Mouse (Mus musculus) left cerebral cortex, adult 9 months (tissue): Measurements from ENCODE around the gene Gtf2f1.

Experiments used
- DNase-seq, 2 experiments: peaks; one replicate each; pipeline ENCODE4 v3.0.0; 2022; ENCODE audit warnings: low spot score in 2 of 2

Gtf2f1 gene

GRCm38 (mm10) chr17:57003994-57004393, 7.1 kb downstream of the Gtf2f1 start:
- no peak for DNase-seq

GRCm38 (mm10) chr17:57001228-57001627, 9.9 kb downstream of the Gtf2f1 start:
- DNase-seq: no peak

DNA sequence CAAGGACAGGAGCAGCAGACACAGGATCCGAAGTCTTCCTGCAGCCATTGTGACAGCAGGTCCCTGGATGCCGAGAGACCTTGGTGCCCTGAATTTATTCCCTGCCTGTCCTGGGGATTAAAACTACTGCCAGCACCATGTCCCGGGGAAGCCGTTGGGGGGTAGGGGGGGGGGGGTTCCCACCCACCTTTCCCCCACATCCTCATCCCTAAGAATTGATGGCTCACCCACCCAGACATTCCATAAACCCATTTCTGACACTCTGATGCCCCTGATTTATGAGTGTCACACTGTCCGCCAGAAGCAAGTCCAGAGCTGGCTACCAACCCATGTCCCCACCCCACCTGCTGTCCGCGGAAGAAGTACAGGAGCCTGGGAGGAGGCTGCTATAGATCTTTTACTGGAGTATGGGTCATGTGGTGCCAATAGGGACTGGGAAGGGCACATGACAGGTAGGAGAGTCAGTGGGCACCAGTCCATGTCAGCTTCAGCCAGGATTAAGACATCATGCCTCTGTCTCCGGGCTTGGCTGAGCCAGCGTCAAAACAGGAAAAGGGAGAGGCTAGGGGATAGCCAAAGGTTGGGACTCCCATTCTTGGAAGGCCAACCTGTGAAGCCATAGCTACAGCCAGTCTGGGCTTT, 11.0 kb downstream of the Gtf2f1 start, which contains the start of gene Pspn:
Gene Pspn, minus strand, starts transcription at position 51 of the 642 bp plus-strand sequence.
- DNase-seq: no peak

DNA sequence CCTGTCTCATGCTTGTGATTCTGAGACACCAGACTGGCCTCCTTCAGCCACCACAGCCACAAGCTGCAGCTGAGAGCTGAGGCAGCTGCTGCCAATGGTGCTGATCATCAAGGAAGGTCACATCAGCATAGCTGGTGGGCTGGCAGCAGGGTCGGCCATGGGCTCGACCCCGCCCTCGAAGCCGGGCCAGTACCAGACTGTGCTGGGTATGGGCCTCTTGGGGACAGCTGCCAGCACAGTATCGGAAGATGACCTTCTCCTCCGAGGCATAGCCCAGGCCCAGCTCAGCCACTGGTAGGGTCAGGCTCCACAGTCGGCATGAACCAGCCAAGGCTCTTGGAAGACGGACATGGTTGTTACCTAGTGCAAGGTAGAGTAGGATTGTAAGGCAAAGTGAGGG, 11.7 kb downstream of the Gtf2f1 start:
- DNase-seq: no peak

GRCm38 (mm10) chr17:56997029-56997667, 13.9 kb downstream of the Gtf2f1 start, which contains the start of gene Alkbh7:
Gene Alkbh7 (plus strand): TSS chr17:56997339.
- peak; percentile 94 to 96 for DNase-seq

DNA sequence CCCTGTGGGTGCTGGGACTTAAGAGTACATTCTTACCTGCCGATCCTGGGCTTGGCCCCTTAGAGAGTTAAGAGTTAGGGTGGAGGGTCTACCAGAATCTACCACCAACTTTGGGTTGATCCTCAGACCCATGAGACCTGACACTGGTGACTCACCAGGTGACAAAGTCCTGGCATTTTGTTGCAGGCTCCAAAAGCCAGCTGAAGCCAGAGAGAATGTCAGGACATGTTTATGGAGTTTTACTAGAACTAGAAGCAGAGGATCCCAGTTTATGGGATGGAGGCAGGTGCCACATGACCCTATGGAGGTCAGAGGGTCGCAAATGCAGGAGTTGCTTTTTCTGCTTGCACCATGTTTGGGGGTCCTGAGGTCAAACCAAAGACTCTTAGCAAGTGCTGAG, 14.6 kb downstream of the Gtf2f1 start:
- no peak for DNase-seq

- DNase-seq: no peak
These were observed 16.0 kb downstream of the Gtf2f1 start for GRCm38 (mm10) chr17:56995046-56995445.

- no peak for DNase-seq
These were observed 20.1 kb downstream of the Gtf2f1 start for GRCm38 (mm10) chr17:56990966-56991365.

DNA sequence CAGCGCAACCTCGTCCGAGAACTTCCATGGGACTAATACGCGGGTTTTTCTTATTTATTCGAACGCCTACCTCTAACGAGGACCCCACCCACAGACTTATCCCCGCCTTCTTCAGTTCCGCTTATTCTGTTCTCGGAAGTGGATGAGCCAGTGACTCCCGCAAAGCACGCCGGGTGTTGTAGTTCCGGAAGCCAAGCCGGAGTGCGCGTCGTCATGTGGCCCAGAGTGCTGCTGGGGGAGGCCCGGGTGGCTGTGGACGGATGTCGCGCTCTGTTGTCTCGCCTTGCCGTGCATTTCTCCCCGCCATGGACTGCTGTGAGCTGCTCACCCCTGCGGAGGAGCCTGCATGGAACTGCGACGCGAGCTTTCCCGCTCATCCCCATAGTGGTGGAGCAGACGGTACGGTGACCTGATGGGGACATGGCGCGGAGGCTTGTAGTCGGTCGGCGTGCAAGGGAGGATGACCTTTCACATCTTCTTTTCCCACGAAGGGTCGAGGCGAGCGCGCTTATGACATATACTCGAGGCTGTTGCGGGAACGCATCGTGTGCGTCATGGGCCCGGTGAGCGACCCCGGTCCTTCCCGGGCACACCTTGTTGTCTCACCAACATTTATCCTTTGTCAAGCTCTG, 20.9 kb downstream of the Gtf2f1 start, which contains the start of gene Clpp:
Gene Clpp, plus strand, starts transcription at position 191 of the 632 bp plus-strand sequence.
- peak; percentile 81 to 96 for DNase-seq

DNA sequence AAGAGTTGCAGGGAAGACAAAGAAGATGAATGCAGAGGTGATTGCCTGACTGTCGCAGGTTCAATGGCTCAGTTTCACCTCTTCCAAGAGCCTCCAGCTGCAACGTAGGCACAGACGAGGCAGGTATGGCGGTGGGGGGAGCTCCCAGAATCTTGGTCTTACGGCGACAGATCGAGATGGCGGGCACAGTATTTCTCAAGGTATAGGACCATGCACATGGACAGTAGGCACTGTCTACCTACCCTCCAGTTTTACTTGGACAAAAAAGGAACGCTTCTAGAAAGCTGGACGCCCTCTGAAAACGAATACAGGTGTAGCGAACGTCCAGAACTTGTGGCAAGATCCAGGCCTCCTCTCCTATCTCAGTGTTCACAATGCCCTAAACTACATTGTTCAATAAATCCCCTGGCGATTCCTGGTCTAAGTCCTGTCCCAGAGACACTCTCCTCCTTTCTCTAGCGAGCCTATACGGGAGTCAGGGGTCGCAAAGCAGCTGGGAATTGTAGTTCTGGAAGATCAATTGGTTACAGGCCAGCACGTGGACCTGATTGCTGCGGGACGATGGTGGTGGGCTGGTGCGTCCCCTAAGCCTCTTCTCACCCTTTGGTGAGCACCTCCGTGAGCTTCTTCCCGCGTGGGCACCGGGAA, 21.5 kb downstream of the Gtf2f1 start:
- DNase-seq: peak in 1 of 2 experiments; percentile 86

DNA sequence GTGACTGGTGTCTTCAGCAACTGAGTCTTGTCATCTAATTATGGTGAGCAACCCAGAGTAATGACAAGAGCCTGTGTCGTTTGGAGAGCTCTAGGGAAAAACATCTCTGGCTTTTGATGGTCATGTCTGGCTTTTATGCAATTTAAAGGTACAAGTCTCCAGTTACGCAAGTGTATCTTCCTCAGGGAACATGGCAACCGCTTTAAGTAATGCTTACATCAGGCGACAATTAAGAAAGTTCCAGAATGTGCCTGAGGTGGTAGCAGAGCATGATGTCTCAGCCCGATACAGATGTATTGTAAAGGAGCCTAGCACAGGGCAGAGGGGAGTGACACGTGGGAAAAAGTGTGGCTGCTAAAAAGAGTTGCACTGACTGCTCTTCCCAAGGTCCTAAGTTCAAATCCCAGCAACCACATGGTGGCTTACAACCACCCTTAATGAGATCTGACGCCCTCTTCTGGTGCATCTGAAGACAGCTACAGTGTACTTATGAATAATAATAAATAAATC, 22.1 kb downstream of the Gtf2f1 start:
- DNase-seq: no peak

DNA sequence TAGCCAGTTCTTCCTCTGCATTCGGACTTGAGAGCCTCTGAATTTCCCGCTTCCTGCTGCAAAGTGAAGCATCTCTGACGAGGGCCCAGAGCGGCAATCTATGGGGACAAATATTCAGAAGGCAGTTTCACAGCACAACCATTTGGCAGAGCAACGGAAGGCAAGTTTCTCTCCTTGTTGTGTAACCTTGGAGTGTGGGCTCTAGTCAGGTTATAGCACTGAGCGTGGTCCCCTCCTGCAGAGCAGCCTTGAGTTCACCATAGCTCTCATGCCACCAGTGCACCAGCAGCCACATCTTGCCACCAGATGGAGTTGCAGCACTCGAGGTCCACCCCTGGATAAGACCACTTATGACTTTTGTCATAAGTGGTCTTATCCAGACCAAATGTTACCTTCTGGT, 22.6 kb downstream of the Gtf2f1 start:
- no peak for DNase-seq

DNA sequence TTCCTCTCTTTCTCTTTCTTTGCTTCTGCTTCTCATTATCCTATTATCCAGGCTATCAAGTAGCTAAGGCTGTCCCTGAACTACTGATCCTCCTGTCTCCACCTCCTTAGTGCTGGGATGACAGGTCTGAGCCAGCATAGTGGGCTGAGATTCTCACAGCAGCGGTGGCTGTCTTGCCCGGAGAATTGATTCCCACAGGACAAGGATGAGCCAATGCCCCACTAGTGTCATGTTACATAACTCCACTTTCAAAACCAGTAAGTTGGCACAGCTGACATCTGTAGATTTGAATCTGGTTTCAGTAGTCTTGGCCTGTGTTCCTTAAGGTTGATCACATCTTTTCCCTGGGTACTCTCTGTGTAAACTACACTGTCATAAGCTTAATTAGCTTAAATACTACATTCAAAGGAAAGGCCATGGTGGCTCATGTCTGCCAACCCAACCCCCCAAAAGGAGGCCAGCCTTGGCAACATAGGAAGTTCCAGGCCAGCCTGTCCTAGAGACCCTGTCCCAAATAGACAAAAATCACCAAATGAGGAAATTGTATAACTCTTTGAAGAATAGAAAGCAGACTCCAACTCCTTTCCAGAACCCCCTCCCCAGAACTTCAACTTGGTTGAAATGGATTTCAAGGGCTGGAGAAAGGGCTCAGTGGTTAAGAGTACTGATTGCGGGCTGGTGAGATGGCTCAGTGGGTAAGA, 24.8 kb downstream of the Gtf2f1 start:
- no peak for DNase-seq

GRCm38 (mm10) chr17:56985656-56986055, 25.4 kb downstream of the Gtf2f1 start:
- DNase-seq: no peak

- DNase-seq: no peak
These were observed 26.2 kb downstream of the Gtf2f1 start for GRCm38 (mm10) chr17:56984886-56985285.

GRCm38 (mm10) chr17:56982013-56982412, 29.1 kb downstream of the Gtf2f1 start, which contains the start of gene Acer1:
Gene Acer1 (minus strand): TSS chr17:56982126.
- DNase-seq: no peak

- DNase-seq: no peak
These were observed 30.0 kb downstream of the Gtf2f1 start for GRCm38 (mm10) chr17:56981049-56981448.

GRCm38 (mm10) chr17:56979524-56979923, 31.6 kb downstream of the Gtf2f1 start:
- no peak for DNase-seq

- no peak for DNase-seq
These were observed 34.3 kb downstream of the Gtf2f1 start for GRCm38 (mm10) chr17:56976531-56977390.

- DNase-seq: no peak
These were observed 35.7 kb downstream of the Gtf2f1 start for GRCm38 (mm10) chr17:56975391-56975790.
